Mouse (Mus musculus) left cerebral cortex, adult 18-20 months (tissue): ENCODE results near the gene Vps29. TPM values are rescaled to one million over a fixed set of nuclear protein-coding genes. Genes with fewer than 3 reads are reported as not detected.
A peak's percentile ranks its signal among the peaks of the same experiment; 100 is the strongest.

Source experiments
- DNase-seq, 2 experiments: peaks; one replicate each; pipeline ENCODE4 v3.0.0; 2021 to 2022; ENCODE audit warnings: low spot score in 2 of 2, mixed read lengths in 1 of 2
- total RNA-seq, 2 experiments: library from RNA; stranded (reverse); gene quantifications; 2 replicates each; pipeline ENCODE4 v1.2.3; 2021

Vps29 gene
- total RNA-seq, 2 experiments from 2014 or later, result 181 to 216 TPM

DNA sequence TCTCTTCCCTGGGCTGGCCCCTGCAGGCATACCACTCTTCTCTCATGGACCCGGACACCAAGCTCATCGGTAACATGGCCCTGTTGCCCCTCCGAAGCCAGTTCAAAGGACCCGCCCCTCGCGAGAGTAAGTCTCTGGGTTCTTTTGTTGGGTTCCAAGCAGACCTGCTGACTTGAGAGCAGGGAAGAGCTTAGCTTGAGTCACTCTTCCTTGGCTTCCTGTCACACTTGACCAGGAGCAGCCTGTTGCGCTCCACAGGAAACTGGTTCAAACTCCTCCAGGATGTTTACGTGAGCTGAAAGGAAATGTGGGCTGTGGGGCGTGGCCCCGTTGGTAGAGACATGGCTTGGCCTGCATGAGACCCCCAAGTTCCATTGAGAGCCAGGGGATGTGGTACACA, 42.6 kb downstream of the Vps29 start:
- no peak for DNase-seq

GRCm38 (mm10) chr5:122397495-122397894, 43.3 kb downstream of the Vps29 start:
- DNase-seq, result no peak

DNA sequence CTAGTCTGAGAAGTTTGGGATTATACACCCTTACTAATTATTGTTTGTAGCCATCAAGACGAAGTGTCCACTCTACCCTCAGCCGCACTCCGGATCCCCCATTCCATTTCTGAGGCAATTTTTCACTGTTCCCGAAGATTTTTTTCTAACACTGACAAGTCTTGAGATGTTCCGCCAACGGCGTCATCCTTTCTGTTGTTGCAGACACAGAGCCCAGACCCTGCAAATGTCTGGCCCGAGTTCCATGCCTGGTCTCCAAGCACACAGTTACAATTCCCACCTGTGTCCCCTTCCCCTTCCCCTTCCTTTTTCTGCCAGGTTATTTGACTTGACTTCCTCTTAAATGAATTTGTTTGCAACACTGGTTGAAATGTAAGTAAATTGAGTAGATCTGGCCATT, 45.7 kb downstream of the Vps29 start:
- no peak for DNase-seq

DNA sequence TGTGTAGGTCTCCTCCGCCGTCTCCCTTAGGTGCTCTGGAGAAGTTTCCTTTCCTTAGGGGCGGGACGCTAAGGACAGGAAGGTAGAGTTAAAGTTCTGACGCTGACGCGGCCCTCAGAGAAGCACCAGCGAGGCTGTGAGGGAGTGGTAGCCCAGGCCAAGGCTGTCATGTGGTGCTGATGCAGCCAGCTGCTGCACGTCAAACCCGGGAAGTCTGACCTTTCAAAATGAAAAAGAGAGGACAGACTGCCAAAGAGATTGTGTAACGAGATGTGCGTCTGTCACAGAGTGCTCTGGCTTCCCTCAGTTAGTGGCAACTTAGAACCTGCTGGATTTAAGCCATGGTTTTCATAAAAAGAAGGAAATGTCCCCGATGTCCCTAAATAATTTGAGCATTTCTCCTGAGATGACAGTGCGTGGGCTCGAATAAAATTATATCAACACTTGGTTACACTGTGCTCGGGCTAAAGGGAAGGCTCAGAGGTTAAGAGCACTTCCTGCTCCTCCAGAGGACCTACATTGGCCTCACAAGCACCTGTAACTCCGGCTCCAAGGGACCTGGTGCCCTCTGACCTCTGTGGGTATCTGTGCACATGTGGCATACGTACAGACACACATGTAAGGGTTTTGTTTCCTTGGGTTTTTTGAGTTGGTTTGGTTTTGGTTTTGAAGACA, 46.6 kb downstream of the Vps29 start:
- peak; percentile 37 to 39 for DNase-seq

DNA sequence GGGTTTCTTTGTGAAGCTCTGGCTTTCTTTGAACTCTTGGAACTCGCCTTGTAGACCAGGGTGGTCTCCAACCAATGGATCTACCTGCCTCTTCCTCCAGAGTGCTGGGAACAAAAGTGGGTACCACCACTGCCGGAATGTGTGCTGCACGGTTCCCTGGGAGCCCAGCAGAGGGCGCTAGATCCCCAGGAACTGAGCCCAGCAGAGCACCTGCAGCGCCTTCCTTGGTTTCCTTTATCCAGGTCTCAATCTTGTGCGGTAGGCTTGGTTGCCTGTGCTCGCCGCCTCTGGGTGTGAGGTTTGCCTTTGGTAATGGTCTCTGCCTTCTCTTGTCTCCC, 47.1 kb downstream of the Vps29 start:
- peak; percentile 73 to 78 for DNase-seq

GRCm38 (mm10) chr5:122402160-122402559, 48.0 kb downstream of the Vps29 start:
- no peak for DNase-seq

GRCm38 (mm10) chr5:122402772-122403171, 48.6 kb downstream of the Vps29 start:
- DNase-seq, result peak; percentile 50 to 64

DNA sequence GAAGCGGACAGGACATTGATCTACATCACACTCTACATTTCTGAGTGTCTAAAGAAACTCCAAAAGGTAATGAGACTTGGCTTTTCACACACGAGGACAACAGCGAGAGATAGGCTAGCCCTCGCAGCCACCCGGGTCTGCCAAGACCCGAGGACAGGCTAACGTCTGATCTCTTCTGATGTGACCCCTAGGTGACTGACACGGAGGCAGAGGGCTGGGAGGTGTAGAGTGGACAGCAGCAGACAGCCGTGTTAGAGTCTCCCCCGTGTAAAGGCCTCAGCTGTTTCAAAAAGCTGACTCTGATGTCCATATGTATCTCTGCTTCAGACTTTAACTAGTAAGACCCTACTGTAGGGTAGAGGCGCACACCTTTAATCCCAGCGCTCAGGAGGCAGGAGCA, 49.2 kb downstream of the Vps29 start:
- DNase-seq, result no peak

GRCm38 (mm10) chr5:122405537-122405936, 51.4 kb downstream of the Vps29 start:
- no peak for DNase-seq

GRCm38 (mm10) chr5:122409692-122410645, 55.8 kb downstream of the Vps29 start:
- no peak for DNase-seq

- DNase-seq, result no peak
These were observed 57.7 kb downstream of the Vps29 start for GRCm38 (mm10) chr5:122411892-122412291.

- no peak for DNase-seq
These were observed 58.7 kb downstream of the Vps29 start for GRCm38 (mm10) chr5:122412826-122413225.

GRCm38 (mm10) chr5:122414351-122414750, 60.2 kb downstream of the Vps29 start:
- no peak for DNase-seq

Other genes with a start within 250 kb of the Vps29 start
- under 1 TPM; 0.82 to 0.84 TPM for gene Ccdc63, start 213.5 kb upstream of the Vps29 start, total RNA-seq
- 100 to 1,000 TPM; 190 to 202 TPM for gene Ppp1cc, start 196.1 kb upstream of the Vps29 start, total RNA-seq
- gene Hvcn1, start 147.6 kb upstream of the Vps29 start, total RNA-seq, result 1 to 10 TPM; 2.6 to 4.3 TPM
- 10 to 100 TPM; 10.3 to 14.6 TPM for gene Tctn1, start 89.9 kb upstream of the Vps29 start, total RNA-seq
- gene Pptc7, start 70.0 kb upstream of the Vps29 start, total RNA-seq, result 10 to 100 TPM; 42.0 to 50.5 TPM
- gene Rad9b, start 136 bp upstream of the Vps29 start, total RNA-seq, result 1 to 10 TPM; 2.5 to 4.0 TPM
- gene Gpn3, start 17.5 kb downstream of the Vps29 start, total RNA-seq, result 10 to 100 TPM; 24.9 to 27.6 TPM
- gene Fam216a, start 18.0 kb downstream of the Vps29 start, total RNA-seq, result 10 to 100 TPM; 67.8 to 75.3 TPM
- 100 to 1,000 TPM; 194 to 229 TPM for gene Arpc3, start 37.5 kb downstream of the Vps29 start, total RNA-seq
- 10 to 100 TPM; 32.2 to 35.0 TPM for gene Anapc7, start 67.3 kb downstream of the Vps29 start, total RNA-seq
- 100 to 1,000 TPM; 672 to 715 TPM for gene Atp2a2, start 147.9 kb downstream of the Vps29 start, total RNA-seq